Mouse (Mus musculus) A20 (cell line): ENCODE data around the gene Arl3.

Experiments used
- DNase-seq: peaks from one replicate; pipeline ENCODE4 v3.0.0-alpha.2; 2011; ENCODE audit warnings: low read depth, low spot score

Arl3 gene

GRCm38 (mm10) chr19:46501401-46502068, 71.5 kb downstream of the Arl3 start, which contains the start of gene Trim8:
Trim8 (plus strand) TSS chr19:46501702.
- DNase-seq: peak; percentile 87

GRCm38 (mm10) chr19:46500581-46501341, 72.2 kb downstream of the Arl3 start:
- DNase-seq: no peak

GRCm38 (mm10) chr19:46499836-46500580, 73.0 kb downstream of the Arl3 start:
- DNase-seq: peak; percentile 100

- no peak for DNase-seq
Measured at GRCm38 (mm10) chr19:46499539-46499835, 73.5 kb downstream of the Arl3 start.

GRCm38 (mm10) chr19:46497230-46497629, 75.8 kb downstream of the Arl3 start:
- no peak for DNase-seq

- no peak for DNase-seq
Measured at GRCm38 (mm10) chr19:46495136-46495535, 77.9 kb downstream of the Arl3 start.

GRCm38 (mm10) chr19:46490634-46491033, 82.4 kb downstream of the Arl3 start:
- no peak for DNase-seq

- no peak for DNase-seq
Measured at GRCm38 (mm10) chr19:46489448-46489847, 83.5 kb downstream of the Arl3 start.

GRCm38 (mm10) chr19:46486709-46487108, 86.3 kb downstream of the Arl3 start:
- no peak for DNase-seq

GRCm38 (mm10) chr19:46485847-46486246, 87.2 kb downstream of the Arl3 start:
- DNase-seq: no peak

GRCm38 (mm10) chr19:46484518-46484917, 88.5 kb downstream of the Arl3 start:
- DNase-seq: no peak

GRCm38 (mm10) chr19:46483701-46484328, 89.2 kb downstream of the Arl3 start:
- DNase-seq: peak; percentile 20

GRCm38 (mm10) chr19:46482896-46483516, 90.0 kb downstream of the Arl3 start:
- no peak for DNase-seq

GRCm38 (mm10) chr19:46481756-46482155, 91.2 kb downstream of the Arl3 start:
- no peak for DNase-seq

- no peak for DNase-seq
Measured at GRCm38 (mm10) chr19:46481352-46481751, 91.6 kb downstream of the Arl3 start.
